Mouse (Mus musculus) lung, embryonic 14.5 days (tissue): ENCODE data around the gene Ybx2. TPM values are rescaled to one million over a fixed set of nuclear protein-coding genes. Genes with fewer than 3 reads are reported as not detected.

Source experiments
- ATAC-seq: fragments of 200-750 bp; cut with Nextera tagmentation; 2 replicates; pipeline ENCODE4 v1.8.0; 2017; ENCODE audit warnings: mild to moderate bottlenecking, moderate TSS enrichment, moderate library complexity; ENCODE audit not compliant: insufficient read depth
- DNase-seq: peaks from one replicate; pipeline ENCODE4 v3.0.0-alpha.2; 2015
- H3K27ac ChIP-seq: fragments of 300-500 bp; sonication (generic); 2 replicates; pipeline ENCODE4 v1.5.1; 2014; ENCODE audit warnings: low read depth, mild to moderate bottlenecking, moderate library complexity
- H3K27me3 ChIP-seq: fragments of 300-500 bp; sonication (generic); 2 replicates; pipeline ENCODE4 v1.6.1; 2014; ENCODE audit warnings: low read length, control low read depth; ENCODE audit not compliant: insufficient read depth
- H3K36me3 ChIP-seq: fragments of 300-500 bp; sonication (generic); 2 replicates; pipeline ENCODE4 v1.6.1; 2014; ENCODE audit warnings: control low read depth; ENCODE audit not compliant: insufficient read depth
- H3K4me1 ChIP-seq: fragments of 300-500 bp; sonication (generic); 2 replicates; pipeline ENCODE4 v1.6.1; 2014; ENCODE audit warnings: antibody characterized with exemption, control low read depth; ENCODE audit not compliant: insufficient read depth
- H3K4me2 ChIP-seq: fragments of 300-500 bp; sonication (generic); 2 replicates; pipeline ENCODE4 v1.6.1; 2014; ENCODE audit warnings: mild to moderate bottlenecking
- H3K4me3 ChIP-seq: fragments of 300-500 bp; sonication (generic); 2 replicates; pipeline ENCODE4 v1.5.1; 2014; ENCODE audit warnings: low read depth, low read length
- H3K9ac ChIP-seq: fragments of 300-500 bp; sonication (generic); 2 replicates; pipeline ENCODE4 v1.6.1; 2014
- H3K9me3 ChIP-seq: fragments of 300-500 bp; sonication (generic); 2 replicates; pipeline ENCODE4 v1.6.1; 2016; ENCODE audit warnings: low read depth, low read length, control low read depth
- CTCF ChIP-seq: IDR thresholded peaks from 2 replicates; pipeline ENCODE4 v1.5.1; 2016; ENCODE audit warnings: antibody characterized with exemption, low read depth
- WGBS: fragments of 180-500 bp; shearing (Covaris S2); extraction: QIAGEN DNeasy Blood & Tissue Kit; methylation state at CpG from one replicate; pipeline ENCODE4 v1.1.7; 2014; 5-methylcytosine and 5-hydroxymethylcytosine counted together
- polyA plus RNA-seq: library from polyadenylated mRNA; unstranded; fragments of >200 nt; fragmentation: Nextera tagmentation; extraction: Ambion mirVana; gene quantifications from 2 replicates; pipeline ENCODE4 v1.2.1, GENCODE M21; 2014

Ybx2 gene
- polyA plus RNA-seq, 1 experiment from 2014 or later: 4.7 TPM

DNA sequence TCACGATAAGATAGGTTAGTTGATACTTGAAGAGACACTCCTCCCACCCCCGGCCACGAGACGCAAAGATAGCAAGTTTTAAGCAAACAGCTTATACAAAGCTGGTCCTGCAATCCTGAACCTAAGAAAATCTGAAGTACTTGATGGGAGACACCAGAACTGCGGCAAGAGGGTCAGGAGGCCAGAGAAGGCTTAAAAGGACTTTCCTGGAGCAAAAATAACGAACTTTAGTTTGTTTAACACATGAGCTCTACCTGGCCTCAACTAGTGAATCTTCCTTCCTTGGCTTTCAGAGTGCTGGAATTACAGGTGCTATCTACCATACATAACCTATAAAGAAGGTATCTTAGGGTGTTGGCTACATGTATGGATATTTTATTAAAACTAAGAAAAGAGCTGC, 915 bp upstream of the Ybx2 start:
- no peak overlapping the region for H3K9ac ChIP-seq
- H3K4me2 ChIP-seq: peak overlapping the region; percentile 99
- H3K27me3 ChIP-seq: peaks cover 28% of the 10 kb centered on the region
- H3K27ac ChIP-seq: no peak overlapping the region
- peaks cover 6% of the 10 kb centered on the region; the same call in 1 of the 2 replicates for H3K4me1 ChIP-seq
- DNase-seq: no peak
- 12% methylated on average over 6 of the region's 6 CpGs for WGBS
- no peaks in the 10 kb centered on the region for H3K36me3 ChIP-seq
- no peak for ATAC-seq
- H3K4me3 ChIP-seq: peak overlapping the region; percentile 54; the same call in 1 of the 2 replicates
- H3K9me3 ChIP-seq: no peaks in the 10 kb centered on the region
- TF ChIP-seq CTCF: no peak

DNA sequence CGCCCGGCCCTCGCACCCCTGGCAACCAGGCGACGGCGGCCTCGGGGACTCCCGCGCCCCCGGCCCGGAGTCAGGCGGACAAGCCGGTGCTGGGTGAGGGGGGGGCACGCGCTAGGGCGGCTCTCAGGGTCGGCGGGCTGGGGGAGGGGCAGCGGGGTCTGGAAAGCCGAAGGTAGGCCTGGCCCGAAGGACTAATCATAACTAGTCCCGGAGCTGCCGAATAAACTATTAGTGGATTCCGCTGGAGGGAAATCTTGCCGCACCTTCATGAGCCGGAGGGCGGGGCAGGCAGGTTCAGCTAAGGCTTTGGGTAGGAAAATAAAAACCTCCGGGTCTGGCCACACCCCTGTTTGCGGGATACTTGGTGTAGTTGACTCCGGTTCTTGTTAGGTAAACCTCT, 560 bp downstream of the Ybx2 start:
- 1% methylated on average over 30 of the region's 30 CpGs for WGBS
- Histone ChIP-seq H3K9ac (peak overlapping the region; percentile 58), H3K4me1 (peaks cover 6% of the 10 kb centered on the region; the same call in 1 of the 2 replicates), H3K4me3 (peak overlapping the region; percentile 54), H3K27ac (no peak overlapping the region), H3K9me3 (no peaks in the 10 kb centered on the region), H3K27me3 (peaks cover 28% of the 10 kb centered on the region), H3K4me2 (peak overlapping the region; percentile 99), H3K36me3 (no peaks in the 10 kb centered on the region)
- peak; percentile 39 for DNase-seq
- no peak for TF ChIP-seq CTCF
- ATAC-seq: no peak

DNA sequence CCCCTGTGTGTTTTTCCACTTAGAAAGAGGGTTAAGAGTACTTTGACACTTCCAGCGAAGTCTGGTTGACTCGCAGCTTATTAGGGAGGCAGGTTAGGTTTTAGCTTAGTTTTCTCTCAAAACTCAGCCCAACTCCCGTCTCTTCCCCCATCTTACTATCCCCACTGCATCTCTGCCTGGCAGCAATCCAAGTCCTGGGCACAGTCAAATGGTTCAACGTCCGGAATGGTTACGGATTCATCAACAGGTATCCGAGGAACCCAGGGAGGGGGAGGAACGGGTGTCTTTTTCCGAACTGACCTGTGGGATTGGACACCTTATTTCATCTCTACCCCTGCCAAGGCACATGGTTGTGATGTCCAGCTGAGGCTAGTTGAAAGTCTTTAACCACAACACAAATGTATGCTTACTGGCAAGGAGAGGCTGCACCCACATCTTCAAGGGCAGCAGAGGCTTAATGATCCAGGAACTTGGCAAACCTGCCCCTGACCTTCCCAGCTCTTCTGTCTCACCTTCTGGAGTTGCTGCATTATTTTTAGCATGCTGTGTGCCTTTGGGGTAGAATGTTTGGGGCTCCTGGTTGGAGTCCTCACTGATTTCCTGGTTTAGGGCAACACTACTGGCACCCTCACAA, 1.2 kb downstream of the Ybx2 start:
- Histone ChIP-seq H3K36me3 (0 out of 2 replicates have a peak, but pooled peaks cover under 1% of the 10 kb centered on the region), H3K4me2 (peak overlapping the region; percentile 99), H3K9me3 (no peaks in the 10 kb centered on the region), H3K4me1 (peaks cover 6% of the 10 kb centered on the region; the same call in 1 of the 2 replicates), H3K9ac (no peak overlapping the region), H3K4me3 (peak overlapping the region; percentile 54; the same call in 1 of the 2 replicates), H3K27me3 (peaks cover 28% of the 10 kb centered on the region), H3K27ac (no peak overlapping the region)
- no peak for TF ChIP-seq CTCF
- 33% methylated on average over 9 of the region's 9 CpGs for WGBS
- no peak for DNase-seq
- no peak for ATAC-seq

DNA sequence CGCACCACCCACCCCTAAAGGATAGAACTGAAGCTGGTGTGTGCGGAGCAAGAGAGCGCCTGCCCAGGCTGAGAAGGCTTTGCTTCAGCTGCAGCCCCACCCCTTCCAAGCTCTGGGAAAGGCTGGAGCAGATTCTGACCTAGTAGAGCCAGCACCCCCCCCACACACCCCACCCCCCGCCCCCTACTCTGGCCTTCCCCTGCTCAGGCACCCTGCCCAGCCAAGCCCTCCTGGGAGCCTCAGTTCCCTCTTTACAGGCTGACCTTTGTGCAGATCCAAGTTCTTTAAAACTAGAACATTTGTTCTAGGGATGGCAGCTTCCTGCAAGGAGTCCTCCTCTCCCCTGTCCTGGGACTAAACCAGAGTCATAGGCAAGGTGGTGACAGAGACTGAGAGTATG, 1.8 kb downstream of the Ybx2 start:
- peak overlapping the region; percentile 99; the same call in 1 of the 2 replicates for H3K4me2 ChIP-seq
- peaks cover 6% of the 10 kb centered on the region; the same call in 1 of the 2 replicates for H3K4me1 ChIP-seq
- no peak overlapping the region for H3K27ac ChIP-seq
- peaks cover 28% of the 10 kb centered on the region for H3K27me3 ChIP-seq
- ATAC-seq (no peak), DNase-seq (no peak)
- 28% methylated on average over 4 of the region's 4 CpGs for WGBS
- no peak overlapping the region for H3K9ac ChIP-seq
- TF ChIP-seq CTCF: no peak
- no peaks in the 10 kb centered on the region for H3K9me3 ChIP-seq
- 0 out of 2 replicates have a peak, but pooled peaks cover 5% of the 10 kb centered on the region for H3K36me3 ChIP-seq
- H3K4me3 ChIP-seq: no peak overlapping the region

DNA sequence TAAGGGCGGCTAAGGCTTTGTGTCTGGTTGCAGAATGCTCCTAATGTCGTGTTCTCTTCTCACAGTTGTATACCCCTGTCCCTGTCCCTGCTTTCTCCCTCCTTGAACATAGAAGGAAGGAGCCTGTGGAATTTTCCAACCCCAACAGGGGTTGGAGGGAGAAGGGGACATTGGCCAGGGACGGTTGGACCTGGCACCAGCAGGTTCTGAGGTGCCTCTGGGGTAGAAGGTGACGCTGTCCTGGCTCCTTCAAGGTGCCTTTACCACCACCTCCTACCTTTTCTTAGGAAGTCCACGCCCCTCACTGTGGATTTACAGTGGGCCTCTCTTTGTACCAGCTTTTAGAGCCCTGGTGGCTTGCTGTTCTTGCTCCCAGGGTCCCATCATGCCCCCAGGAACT, 2.2 kb downstream of the Ybx2 start:
- TF ChIP-seq CTCF: no peak
- H3K4me2 ChIP-seq: no peak overlapping the region
- no peak overlapping the region for H3K9ac ChIP-seq
- H3K4me1 ChIP-seq: peaks cover 6% of the 10 kb centered on the region; the same call in 1 of the 2 replicates
- peaks cover 28% of the 10 kb centered on the region for H3K27me3 ChIP-seq
- no peak overlapping the region for H3K4me3 ChIP-seq
- DNase-seq: no peak
- H3K9me3 ChIP-seq: no peaks in the 10 kb centered on the region
- no peak overlapping the region for H3K27ac ChIP-seq
- H3K36me3 ChIP-seq: peaks cover 9% of the 10 kb centered on the region; the same call in 1 of the 2 replicates
- WGBS: 73% methylated on average over 5 of the region's 5 CpGs
- no peak for ATAC-seq

DNA sequence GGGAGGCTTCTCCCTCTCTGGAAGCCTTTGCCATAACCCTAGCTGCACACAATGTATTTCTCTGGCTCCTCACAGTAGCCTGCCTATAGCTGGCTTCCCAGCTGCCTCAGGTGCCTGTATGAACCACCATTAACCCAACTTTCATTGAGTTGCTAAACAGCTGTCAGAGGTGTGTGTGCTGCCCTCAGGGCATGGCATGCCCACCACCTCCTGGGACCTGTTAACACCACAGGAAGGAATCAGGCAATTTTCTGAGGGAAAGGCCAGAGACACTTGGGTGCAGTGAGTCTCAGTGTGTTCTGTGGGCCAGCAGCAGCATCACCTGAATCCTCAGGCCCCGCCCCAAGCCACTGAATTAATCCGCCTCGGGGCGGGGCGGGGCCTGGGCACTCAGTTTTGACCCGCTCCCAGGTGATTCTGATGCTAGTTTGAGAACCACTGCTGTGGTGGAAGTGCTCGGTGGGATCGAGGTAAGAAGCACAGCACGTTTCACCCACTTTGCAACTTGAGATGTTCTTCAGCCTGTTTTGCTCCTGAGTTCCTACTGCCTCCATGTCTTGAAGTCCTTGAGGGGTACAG, 2.9 kb downstream of the Ybx2 start:
- Histone ChIP-seq H3K36me3 (peaks cover 12% of the 10 kb centered on the region; the same call in 1 of the 2 replicates), H3K4me2 (no peak overlapping the region), H3K9me3 (no peaks in the 10 kb centered on the region), H3K4me1 (peaks cover 6% of the 10 kb centered on the region; the same call in 1 of the 2 replicates), H3K27ac (no peak overlapping the region), H3K4me3 (no peak overlapping the region), H3K27me3 (peaks cover 28% of the 10 kb centered on the region), H3K9ac (no peak overlapping the region)
- no peak for TF ChIP-seq CTCF
- WGBS: 26% methylated on average over 9 of the region's 9 CpGs
- no peak for ATAC-seq
- no peak for DNase-seq

DNA sequence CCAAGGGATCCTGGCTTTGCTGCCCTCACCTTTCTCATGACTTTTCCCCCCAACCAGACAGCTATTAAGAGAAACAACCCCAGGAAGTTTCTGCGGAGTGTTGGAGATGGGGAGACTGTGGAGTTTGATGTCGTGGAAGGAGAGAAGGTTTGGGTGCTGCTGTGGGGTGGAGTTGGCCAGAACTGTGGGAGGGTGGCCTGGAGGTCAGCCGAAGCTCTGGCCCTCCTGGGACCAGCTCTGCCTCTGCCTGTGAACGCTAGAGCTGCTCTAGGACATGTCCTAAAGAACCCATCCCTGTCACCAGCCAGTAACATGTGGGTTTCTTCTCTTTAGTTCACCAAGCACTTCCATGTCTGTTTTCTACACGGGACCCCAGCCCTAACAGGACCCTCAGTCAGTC, 3.6 kb downstream of the Ybx2 start:
- 59% methylated on average over 5 of the region's 5 CpGs for WGBS
- ATAC-seq: no peak
- TF ChIP-seq CTCF: no peak
- H3K9me3 ChIP-seq: no peaks in the 10 kb centered on the region
- H3K9ac ChIP-seq: no peak overlapping the region
- peaks cover 28% of the 10 kb centered on the region for H3K27me3 ChIP-seq
- DNase-seq: no peak
- H3K4me3 ChIP-seq: no peak overlapping the region
- H3K36me3 ChIP-seq: peaks cover 17% of the 10 kb centered on the region; the same call in 1 of the 2 replicates
- H3K4me2 ChIP-seq: no peak overlapping the region
- H3K27ac ChIP-seq: no peak overlapping the region
- H3K4me1 ChIP-seq: peaks cover 6% of the 10 kb centered on the region; the same call in 1 of the 2 replicates
